Mouse (Mus musculus) urinary bladder, postnatal 14 days (tissue): ENCODE measurements around the gene Egf.

Experiments
- DNase-seq: peaks from one replicate; pipeline ENCODE4 v3.0.0; 2021; ENCODE audit warnings: low spot score

Gene Egf

GRCm38 (mm10) chr3:129714542-129715145 lies 40.5 kb downstream of the Egf start:
- no peak for DNase-seq

- DNase-seq = peak; percentile 37
These were observed 47.0 kb downstream of the Egf start for GRCm38 (mm10) chr3:129708157-129708556.

GRCm38 (mm10) chr3:129698882-129699281 lies 56.2 kb downstream of the Egf start:
- DNase-seq = no peak

GRCm38 (mm10) chr3:129698365-129698764 lies 56.8 kb downstream of the Egf start:
- no peak for DNase-seq

- DNase-seq = peak; percentile 24
These were observed 57.4 kb downstream of the Egf start for GRCm38 (mm10) chr3:129697691-129698090.

- no peak for DNase-seq
These were observed 59.2 kb downstream of the Egf start for GRCm38 (mm10) chr3:129695943-129696342.

GRCm38 (mm10) chr3:129693581-129693980 lies 61.5 kb downstream of the Egf start:
- DNase-seq = no peak

- no peak for DNase-seq
These were observed 62.3 kb downstream of the Egf start for GRCm38 (mm10) chr3:129692816-129693215.

GRCm38 (mm10) chr3:129687429-129687828 lies 67.7 kb downstream of the Egf start:
- no peak for DNase-seq

GRCm38 (mm10) chr3:129686698-129687333 lies 68.3 kb downstream of the Egf start:
- peak; percentile 69 for DNase-seq

- DNase-seq = no peak
These were observed 68.9 kb downstream of the Egf start for GRCm38 (mm10) chr3:129686196-129686595.

- no peak for DNase-seq
These were observed 71.9 kb downstream of the Egf start for GRCm38 (mm10) chr3:129683060-129683679.

GRCm38 (mm10) chr3:129682389-129682788 lies 72.7 kb downstream of the Egf start:
- DNase-seq = no peak

GRCm38 (mm10) chr3:129681841-129682240 lies 73.3 kb downstream of the Egf start:
- DNase-seq = no peak

- DNase-seq = peak; percentile 34
These were observed 74.9 kb downstream of the Egf start for GRCm38 (mm10) chr3:129680258-129680657.

- DNase-seq = no peak
These were observed 79.2 kb downstream of the Egf start for GRCm38 (mm10) chr3:129675923-129676322.

GRCm38 (mm10) chr3:129663906-129664305 lies 91.2 kb downstream of the Egf start:
- no peak for DNase-seq

- DNase-seq = no peak
These were observed 96.3 kb downstream of the Egf start for GRCm38 (mm10) chr3:129658776-129659175.

- no peak for DNase-seq
These were observed 97.3 kb downstream of the Egf start for GRCm38 (mm10) chr3:129657775-129658174.

GRCm38 (mm10) chr3:129657222-129657621 lies 97.9 kb downstream of the Egf start:
- no peak for DNase-seq

GRCm38 (mm10) chr3:129656540-129656939 lies 98.6 kb downstream of the Egf start:
- no peak for DNase-seq

GRCm38 (mm10) chr3:129652476-129652875 lies 102.6 kb downstream of the Egf start:
- DNase-seq = no peak

GRCm38 (mm10) chr3:129651765-129652164 lies 103.4 kb downstream of the Egf start:
- no peak for DNase-seq

- no peak for DNase-seq
These were observed 104.2 kb downstream of the Egf start for GRCm38 (mm10) chr3:129650931-129651330.
